Mouse (Mus musculus) v-Abl transformed pro-B cells (cell line): ENCODE results near the gene Gm5737.

Source experiments
- in situ Hi-C, 2 experiments: fragments of 400-800 bp; cut with MboI; formaldehyde crosslinking; loops; one replicate each; pipeline ENCODE4 v1.15.1; 2025; ENCODE audit not compliant: unreplicated experiment in 2 of 2

Gm5737 gene

GRCm38 (mm10) chr7:120811834-120812415 is at the start of gene Gm5737:
Gm5737 (plus strand) TSS chr7:120812365.
- in situ Hi-C loops, result loop anchor here (25.0 kb wide), 2 partner anchors 575 to 675 kb away; partner anchors contain the start of gene Zp2 (in 1 of the 2)

GRCm38 (mm10) chr7:120767369-120767768 is 44.8 kb upstream of the Gm5737 start:
- in situ Hi-C loops, result loop anchor here in 1 of 2 experiments (25.0 kb wide), 1 partner anchor 655 kb away; the partner anchor contains the start of gene Tmem159

- in situ Hi-C loops, result loop anchor here in 1 of 2 experiments (25.0 kb wide), 1 partner anchor 659 kb away; the partner anchor contains the start of gene Tmem159
Observed at GRCm38 (mm10) chr7:120771389-120771788, 40.8 kb upstream of the Gm5737 start.

- in situ Hi-C loops, result no loop called here
Observed at GRCm38 (mm10) chr7:120778012-120778411, 34.2 kb upstream of the Gm5737 start.

- in situ Hi-C loops, result no loop called here
Observed at GRCm38 (mm10) chr7:120795544-120795943, 16.6 kb upstream of the Gm5737 start.

GRCm38 (mm10) chr7:120796369-120796768 is 15.8 kb upstream of the Gm5737 start:
- in situ Hi-C loops, result no loop called here

GRCm38 (mm10) chr7:120803268-120803667 is 8.9 kb upstream of the Gm5737 start:
- in situ Hi-C loops, result loop anchor here (25.0 kb wide), 2 partner anchors 566 to 666 kb away; partner anchors contain the start of gene Zp2 (in 1 of the 2)

- in situ Hi-C loops, result loop anchor here (25.0 kb wide), 2 partner anchors 572 to 672 kb away; partner anchors contain the start of gene Zp2 (in 1 of the 2)
Observed at GRCm38 (mm10) chr7:120809705-120810104, 2.5 kb upstream of the Gm5737 start.

GRCm38 (mm10) chr7:120817552-120817951 is 5.4 kb downstream of the Gm5737 start:
- in situ Hi-C loops, result loop anchor here (25.0 kb wide), 2 partner anchors 580 to 680 kb away; partner anchors contain the start of gene Zp2 (in 1 of the 2)

GRCm38 (mm10) chr7:120819386-120819785 is 7.2 kb downstream of the Gm5737 start:
- in situ Hi-C loops, result loop anchor here (25.0 kb wide), 2 partner anchors 582 to 682 kb away; partner anchors contain the start of gene Zp2 (in 1 of the 2)

- in situ Hi-C loops, result loop anchor here (5.0 to 25.0 kb wide), 9 partner anchors 71 to 1808 kb away; partner anchors contain the start of genes Acsm5 (in 1 of the 2), Uqcrc2 (in 1 of the 2) and Zp2 (in 1 of the 2)
Observed at GRCm38 (mm10) chr7:120823248-120823647, 11.1 kb downstream of the Gm5737 start.

- in situ Hi-C loops, result loop anchor here (5.0 to 25.0 kb wide), 11 partner anchors 153 to 1813 kb away; partner anchors contain the start of genes Acsm5 (in 1 of the 2), Cog7 (in 1 of the 2), Pdzd9 (in 1 of the 2) and Uqcrc2 (in 1 of the 2)
Observed at GRCm38 (mm10) chr7:120825097-120825496, 12.9 kb downstream of the Gm5737 start.

GRCm38 (mm10) chr7:120826408-120826807 is 14.2 kb downstream of the Gm5737 start:
- in situ Hi-C loops, result loop anchor here (5.0 to 25.0 kb wide), 11 partner anchors 154 to 1814 kb away; partner anchors contain the start of genes Acsm5 (in 1 of the 2), Cog7 (in 1 of the 2), Pdzd9 (in 1 of the 2) and Uqcrc2 (in 1 of the 2)

GRCm38 (mm10) chr7:120830431-120831381 is 18.5 kb downstream of the Gm5737 start:
- in situ Hi-C loops, result loop anchor here (5.0 to 25.0 kb wide), 7 partner anchors 158 to 1157 kb away; partner anchors contain the start of genes Cog7 (in 1 of the 2), Mettl9 (in 1 of the 2) and Pdzd9 (in 1 of the 2)

- in situ Hi-C loops, result loop anchor here (5.0 to 25.0 kb wide), 7 partner anchors 162 to 1153 kb away; partner anchors contain the start of genes Cog7 (in 1 of the 2), Mettl9 (in 1 of the 2) and Pdzd9 (in 1 of the 2)
Observed at GRCm38 (mm10) chr7:120834426-120834825, 22.3 kb downstream of the Gm5737 start.

- in situ Hi-C loops, result loop anchor here (5.0 to 25.0 kb wide), 9 partner anchors 77 to 1152 kb away; partner anchors contain the start of genes Cog7 (in 1 of the 2), Mettl9 (in 1 of the 2) and Pdzd9 (in 1 of the 2)
Observed at GRCm38 (mm10) chr7:120834863-120835372, 22.8 kb downstream of the Gm5737 start.

- in situ Hi-C loops, result loop anchor here (5.0 to 25.0 kb wide), 7 partner anchors 77 to 1152 kb away; partner anchors contain the start of genes Cog7 (in 1 of the 2) and Mettl9 (in 1 of the 2)
Observed at GRCm38 (mm10) chr7:120835449-120836359, 23.5 kb downstream of the Gm5737 start.

- in situ Hi-C loops, result loop anchor here (5.0 to 25.0 kb wide), 7 partner anchors 76 to 1151 kb away; partner anchors contain the start of genes Cog7 (in 1 of the 2) and Mettl9 (in 1 of the 2)
Observed at GRCm38 (mm10) chr7:120836361-120836760, 24.2 kb downstream of the Gm5737 start.
